Mouse (Mus musculus): ENCODE measurements around the gene Ryr3.

Gene Ryr3

GRCm38 (mm10) chr2:112912611-112913010, 304.3 kb downstream of the Ryr3 start:
- no peak for DNase-seq (ENCODE audit: extremely low spot score, low spot score)

DNA sequence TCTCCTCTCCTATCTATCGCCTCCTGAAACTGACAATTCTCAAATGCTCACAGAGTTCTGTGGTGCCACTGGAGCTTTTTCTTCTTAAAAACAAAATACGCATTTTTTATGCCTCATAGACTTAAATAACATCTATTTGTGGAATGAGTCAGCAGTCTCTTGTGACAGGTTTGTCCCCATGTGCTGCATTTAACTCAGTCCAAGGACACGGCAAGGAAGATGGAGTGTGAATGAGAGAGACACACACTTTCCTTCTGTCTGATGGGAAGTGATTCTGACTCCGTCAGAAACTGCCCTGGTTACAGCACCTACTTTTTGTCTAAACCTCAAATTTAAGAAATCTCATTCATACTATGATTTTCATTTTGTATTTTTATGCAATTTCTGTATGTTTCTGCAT, 306.3 kb downstream of the Ryr3 start:
- no peak for DNase-seq (ENCODE audit: extremely low spot score, low spot score)

DNA sequence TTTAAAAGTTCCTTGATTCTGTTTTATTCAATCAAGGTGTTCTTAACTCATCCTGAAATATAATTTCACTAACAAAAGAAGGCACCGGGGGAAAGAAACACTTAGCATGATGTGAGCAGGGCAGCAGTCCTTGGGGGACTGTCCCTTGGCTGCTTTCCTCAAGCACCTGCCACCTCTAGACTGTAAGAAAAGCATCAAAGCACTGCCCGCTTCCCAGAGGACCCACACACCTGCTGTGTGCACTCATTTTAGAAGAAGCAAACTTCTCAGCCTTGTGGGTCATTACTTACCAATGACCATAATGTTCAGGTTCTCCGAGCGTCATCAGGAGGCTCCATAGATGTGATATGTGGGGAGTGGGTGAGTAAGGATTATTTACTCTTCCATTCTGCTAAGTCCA, 307.8 kb downstream of the Ryr3 start:
- no peak for DNase-seq (ENCODE audit: extremely low spot score, low spot score)

DNA sequence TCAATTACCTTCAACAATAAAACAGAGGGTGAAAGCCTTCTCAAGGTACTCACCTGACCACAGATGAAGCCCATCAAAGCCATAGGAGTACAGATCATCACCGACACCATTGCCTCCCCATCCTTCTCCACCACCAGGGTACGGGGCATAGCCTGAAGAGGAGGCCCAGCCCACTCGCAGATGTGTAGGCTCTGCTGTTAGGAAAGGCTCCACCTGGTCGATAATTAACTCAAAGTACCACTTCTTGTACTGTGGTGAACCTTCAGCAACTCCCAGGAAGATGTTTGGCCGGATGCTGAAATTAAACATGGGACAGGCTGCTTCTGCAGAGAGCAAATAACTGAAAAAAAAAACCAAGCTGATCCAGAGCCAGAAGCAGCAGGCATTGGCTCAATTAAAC, 316.1 kb downstream of the Ryr3 start:
- DNase-seq (ENCODE audit: extremely low spot score, low spot score), result no peak

GRCm38 (mm10) chr2:112884456-112885114, 332.3 kb downstream of the Ryr3 start:
- no peak for DNase-seq (ENCODE audit: extremely low spot score, low spot score)

GRCm38 (mm10) chr2:112881805-112882204, 335.1 kb downstream of the Ryr3 start:
- no peak for DNase-seq (ENCODE audit: extremely low spot score, low spot score)

DNA sequence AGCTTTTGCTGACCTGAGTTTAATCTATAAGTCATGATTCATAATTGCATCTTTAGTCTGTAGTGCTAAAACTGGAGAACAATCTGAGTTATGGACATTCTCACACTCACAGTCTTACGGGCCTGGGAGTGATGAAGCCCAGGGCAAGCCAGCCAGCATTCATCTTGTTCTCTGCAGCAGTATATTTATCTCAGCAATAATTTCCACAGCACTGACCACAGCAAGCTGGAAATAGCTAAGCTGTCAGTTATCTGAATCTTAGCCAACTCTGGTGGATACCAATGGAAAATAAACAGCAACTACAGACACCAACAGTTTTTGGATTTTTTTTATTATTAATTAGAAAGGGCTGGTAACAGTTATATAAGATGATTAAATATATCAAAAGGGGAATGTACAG, 335.5 kb downstream of the Ryr3 start:
- DNase-seq (ENCODE audit: extremely low spot score, low spot score), result no peak

- DNase-seq (ENCODE audit: extremely low spot score, low spot score), result no peak
Measured at GRCm38 (mm10) chr2:112877404-112877803, 339.5 kb downstream of the Ryr3 start.

- DNase-seq (ENCODE audit: extremely low spot score, low spot score), result no peak
Measured at GRCm38 (mm10) chr2:112866043-112866551, 350.8 kb downstream of the Ryr3 start.

- DNase-seq (ENCODE audit: extremely low spot score, low spot score), result no peak
Measured at GRCm38 (mm10) chr2:112861792-112862191, 355.1 kb downstream of the Ryr3 start.

DNA sequence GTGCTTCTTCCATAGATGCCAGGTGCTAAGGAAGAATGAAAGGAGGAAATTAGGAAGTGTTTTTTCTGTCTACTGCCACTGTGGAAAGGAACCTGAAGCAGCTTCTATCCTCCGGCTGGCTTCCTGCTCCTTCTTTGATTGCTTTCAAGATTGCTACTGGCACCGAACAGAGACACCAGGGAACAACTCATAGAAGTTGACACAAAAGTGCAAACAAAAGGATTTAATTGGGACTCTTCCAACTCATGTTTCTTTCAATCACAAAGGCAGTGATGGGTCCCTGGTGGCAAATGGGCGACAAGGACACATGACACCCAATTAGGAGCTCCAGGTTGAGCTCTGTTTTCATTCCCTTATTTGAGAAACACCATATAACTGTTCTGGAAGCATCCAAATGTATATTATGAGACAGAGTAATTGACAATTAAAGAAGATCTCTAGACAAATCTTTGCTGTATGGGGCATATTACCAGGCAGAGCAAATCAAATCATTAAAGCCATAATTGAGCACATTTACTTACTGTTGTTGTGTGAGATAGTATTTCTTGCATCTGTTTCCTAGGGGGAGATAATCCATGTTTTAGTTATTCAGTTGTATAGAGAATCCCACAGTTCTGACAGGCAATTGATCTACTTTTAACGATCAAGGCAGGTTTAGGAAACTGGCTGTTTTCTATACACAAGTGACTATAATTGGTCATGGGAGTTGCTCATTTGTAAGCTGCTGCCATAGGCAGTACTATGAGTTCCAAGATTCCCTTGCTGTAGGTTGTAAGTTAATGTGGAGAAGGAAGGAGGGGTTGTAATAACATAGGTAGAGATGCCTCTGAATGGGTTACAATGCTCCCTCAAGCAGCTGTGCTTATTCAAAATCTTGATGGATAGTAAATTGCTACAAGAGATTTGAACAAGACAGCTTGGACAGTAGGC, 371.0 kb downstream of the Ryr3 start:
- DNase-seq (ENCODE audit: extremely low spot score, low spot score), result no peak

DNA sequence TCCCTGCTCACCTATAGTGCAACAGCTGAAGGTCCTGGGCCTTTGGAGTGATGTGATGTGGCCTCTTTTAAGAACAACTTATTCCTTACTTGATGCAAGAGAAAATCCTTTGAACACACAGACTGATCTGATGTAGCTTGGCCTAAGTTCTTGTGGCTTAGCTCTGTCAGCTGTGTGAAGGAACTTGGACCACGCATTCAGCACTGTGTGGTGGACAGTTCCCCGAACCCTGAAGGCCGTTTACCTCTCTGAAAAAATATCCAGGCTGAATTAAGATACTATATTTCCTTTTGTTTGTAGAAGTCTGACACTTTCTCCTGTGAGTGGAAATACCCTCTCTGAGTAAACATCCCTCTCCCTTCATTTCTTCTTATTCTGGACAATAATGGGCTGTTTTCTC, 374.0 kb downstream of the Ryr3 start:
- DNase-seq (ENCODE audit: extremely low spot score, low spot score), result peak; percentile 35

DNA sequence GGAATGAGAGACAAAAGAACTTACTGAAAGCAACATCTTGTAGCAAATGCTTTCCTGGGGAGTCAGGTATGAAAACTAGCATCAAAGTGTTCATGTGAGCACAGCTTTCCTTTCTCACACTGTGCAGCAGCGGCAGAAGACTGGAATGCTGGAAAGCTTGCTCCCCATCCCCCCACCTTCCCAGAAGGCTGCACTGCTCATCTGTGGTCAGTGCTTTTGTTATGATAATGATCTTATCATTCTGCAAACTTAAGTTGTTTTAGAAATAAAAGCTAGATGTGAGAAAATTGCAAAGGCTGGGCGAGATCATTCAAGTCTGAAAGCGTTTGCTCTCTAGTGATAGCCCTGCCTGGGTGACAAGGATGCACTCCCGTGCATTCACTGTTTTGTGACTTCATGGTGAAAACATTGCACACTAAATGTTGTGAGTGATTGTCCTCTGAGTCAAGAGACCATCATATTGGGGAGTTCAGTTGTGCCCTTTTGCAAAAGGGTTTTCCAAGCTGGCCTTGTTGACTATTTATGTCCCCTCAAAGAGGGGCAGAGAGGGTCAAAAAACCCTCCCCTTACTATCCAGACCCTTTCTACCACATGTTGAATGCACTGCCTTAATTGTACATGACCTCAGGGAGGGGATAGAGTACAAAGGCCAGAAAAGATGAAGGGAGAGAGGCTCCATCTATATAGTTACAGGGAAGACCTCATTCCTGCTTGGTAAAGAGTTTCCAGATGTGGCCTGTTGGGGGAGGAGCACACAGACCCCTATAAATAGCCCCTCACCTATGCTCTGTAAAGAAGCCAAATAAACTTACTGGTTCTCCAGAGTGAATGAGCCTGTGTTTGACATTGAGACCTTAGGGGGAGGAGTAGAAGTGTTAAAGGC, 385.2 kb downstream of the Ryr3 start:
- DNase-seq (ENCODE audit: extremely low spot score, low spot score), result no peak

GRCm38 (mm10) chr2:112826571-112826970, 390.3 kb downstream of the Ryr3 start:
- DNase-seq (ENCODE audit: extremely low spot score, low spot score), result no peak

- DNase-seq (ENCODE audit: extremely low spot score, low spot score), result no peak
Measured at GRCm38 (mm10) chr2:112822721-112823120, 394.2 kb downstream of the Ryr3 start.

DNA sequence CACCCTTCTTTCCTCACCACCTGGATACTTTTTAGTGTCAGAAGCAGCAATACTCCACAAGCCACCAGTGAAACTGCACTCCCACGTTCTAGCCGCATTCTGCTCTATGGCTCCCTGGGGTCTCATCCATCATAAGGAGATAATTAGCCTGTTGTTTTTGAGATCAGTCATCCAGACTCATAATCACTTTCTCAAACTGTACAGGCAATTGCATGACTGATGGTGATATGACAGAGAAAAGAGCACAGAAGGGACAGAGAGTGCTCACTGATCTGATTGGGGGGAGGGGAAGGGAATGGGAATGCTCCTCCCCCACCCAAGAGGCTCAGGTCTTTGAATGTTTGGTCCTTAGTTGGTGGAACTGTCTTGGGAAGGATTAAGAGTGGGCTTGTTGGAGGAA, 397.8 kb downstream of the Ryr3 start:
- DNase-seq (ENCODE audit: extremely low spot score, low spot score), result no peak

GRCm38 (mm10) chr2:112816976-112817375, 399.9 kb downstream of the Ryr3 start:
- no peak for DNase-seq (ENCODE audit: extremely low spot score, low spot score)

DNA sequence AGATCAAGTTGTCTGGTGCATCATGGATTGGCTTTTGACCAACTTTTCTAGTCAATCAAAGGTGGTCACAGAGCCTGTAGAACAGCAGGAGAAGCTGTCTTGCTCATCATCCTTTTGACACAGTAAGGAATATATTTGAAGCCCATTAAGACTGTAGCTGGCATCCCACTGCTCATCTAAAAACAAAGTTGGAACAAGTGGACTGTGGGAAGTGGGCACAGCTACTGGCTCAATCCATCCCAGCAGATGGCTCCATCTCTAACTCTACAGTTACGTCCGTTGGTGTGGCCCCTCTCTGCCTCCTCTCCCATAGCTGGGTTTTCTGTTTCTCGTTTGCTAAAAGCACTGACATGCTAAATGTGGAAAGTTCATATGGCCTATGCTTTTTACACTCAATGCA, 400.9 kb downstream of the Ryr3 start:
- DNase-seq (ENCODE audit: extremely low spot score, low spot score), result no peak

GRCm38 (mm10) chr2:112812637-112813402, 404.1 kb downstream of the Ryr3 start:
- DNase-seq (ENCODE audit: extremely low spot score, low spot score), result no peak

GRCm38 (mm10) chr2:112806015-112806414, 410.9 kb downstream of the Ryr3 start:
- no peak for DNase-seq (ENCODE audit: extremely low spot score, low spot score)

GRCm38 (mm10) chr2:112799995-112800353, 416.9 kb downstream of the Ryr3 start:
- peak; percentile 72 for DNase-seq (ENCODE audit: extremely low spot score, low spot score)
